Mouse (Mus musculus) lung, adult 2 months (tissue): ENCODE measurements at regions not wholly inside any gene's neighbourhood (a gene's known extent, or its start where the extent isn't known, plus 50 kb on each side); places are given as distances from the start of the nearest gene placed in this dataset.

ENCODE experiments used
- CTCF ChIP-seq: fragments of 200-500 bp; IDR thresholded peaks from 2 replicates; pipeline ENCODE4 v1.5.1; 2011; ENCODE audit warnings: mild to moderate bottlenecking, low read length, control low read depth; ENCODE audit not compliant: insufficient read depth
- POLR2A ChIP-seq: fragments of 200-500 bp; IDR thresholded peaks from 2 replicates; pipeline ENCODE4 v1.6.1; 2011; ENCODE audit warnings: low read depth, mild to moderate bottlenecking, control low read depth, low read length, borderline replicate concordance; ENCODE audit errors: extremely low read depth

- TF ChIP-seq CTCF (no peak), POLR2A (no peak)
These were observed 127.6 kb downstream of the Usp31 start for GRCm38 (mm10) chr7:121579497-121579896.
